Mouse (Mus musculus) ovary, postnatal 36 days (tissue): Measurements from ENCODE around the gene Tpo.

Source experiments
- DNase-seq: peaks from one replicate; pipeline ENCODE4 v3.0.0; 2022; ENCODE audit warnings: low spot score, mixed read lengths

Gene Tpo

GRCm38 (mm10) chr12:30132524-30132923 lies at the start of gene Tpo:
Gene Tpo, minus strand, starts transcription at chr12:30132624.
- no peak for DNase-seq

DNA sequence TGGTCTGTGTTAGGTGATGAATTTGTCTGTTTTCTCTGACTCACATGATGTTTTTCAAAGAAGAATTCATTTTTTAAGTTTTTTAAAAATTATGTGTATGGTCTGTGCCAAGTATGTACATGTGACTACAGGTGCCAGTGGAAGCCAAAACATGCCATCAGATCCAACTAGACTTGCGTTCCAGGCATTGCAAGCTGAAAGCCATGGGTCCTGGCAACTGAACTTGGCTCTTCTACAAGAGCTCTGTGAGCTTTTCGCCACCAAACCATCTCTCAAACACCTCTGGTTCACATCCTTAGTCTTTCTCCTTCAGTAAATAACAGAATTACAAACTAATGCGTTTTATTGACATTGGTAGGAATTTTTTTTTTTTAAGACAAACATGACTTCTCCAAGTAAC lies 49.3 kb upstream of the Tpo start:
- no peak for DNase-seq

- DNase-seq, result no peak
These were observed 47.2 kb upstream of the Tpo start for GRCm38 (mm10) chr12:30179623-30180022.

DNA sequence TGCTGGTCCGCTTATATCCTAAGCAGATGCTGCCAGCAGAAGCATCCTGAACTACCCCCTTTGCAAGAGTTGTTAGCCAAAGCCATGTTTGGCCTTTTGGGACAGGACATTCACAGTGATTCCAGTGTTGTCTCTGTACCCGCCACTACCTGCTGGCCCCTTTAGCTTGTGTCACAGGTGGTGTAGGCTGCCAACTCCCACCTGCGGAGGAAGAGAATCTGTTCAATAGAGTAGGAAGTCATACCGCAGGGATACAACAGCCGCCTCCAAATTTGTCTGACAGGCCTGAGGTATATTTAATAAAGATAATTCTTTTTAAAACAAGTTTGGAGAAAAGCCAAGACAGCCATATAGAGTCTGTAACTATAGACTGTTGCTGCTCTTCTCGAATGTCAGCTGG lies 45.5 kb upstream of the Tpo start:
- DNase-seq, result no peak

DNA sequence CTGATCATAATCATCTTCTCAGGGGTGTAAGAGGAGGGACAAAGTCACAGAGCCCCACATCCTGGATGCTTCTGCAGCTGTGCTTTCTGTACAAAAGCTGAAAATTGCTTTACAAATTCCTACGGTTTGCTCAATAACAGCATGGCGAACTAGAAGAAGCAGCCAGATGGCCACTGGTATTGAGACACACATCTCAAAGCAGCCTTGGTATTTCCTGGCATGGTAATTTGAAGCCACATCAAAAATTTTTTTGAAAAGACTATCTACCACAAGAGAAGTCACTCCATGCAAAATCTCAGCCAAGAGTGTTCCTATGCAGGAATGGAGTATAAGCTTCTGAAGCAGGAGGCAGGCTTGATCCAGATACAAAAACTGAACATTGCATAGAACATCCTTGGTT lies 45.1 kb upstream of the Tpo start:
- DNase-seq, result no peak

- no peak for DNase-seq
These were observed 36.1 kb upstream of the Tpo start for GRCm38 (mm10) chr12:30168491-30168890.

GRCm38 (mm10) chr12:30164538-30164937 lies 32.1 kb upstream of the Tpo start:
- no peak for DNase-seq

DNA sequence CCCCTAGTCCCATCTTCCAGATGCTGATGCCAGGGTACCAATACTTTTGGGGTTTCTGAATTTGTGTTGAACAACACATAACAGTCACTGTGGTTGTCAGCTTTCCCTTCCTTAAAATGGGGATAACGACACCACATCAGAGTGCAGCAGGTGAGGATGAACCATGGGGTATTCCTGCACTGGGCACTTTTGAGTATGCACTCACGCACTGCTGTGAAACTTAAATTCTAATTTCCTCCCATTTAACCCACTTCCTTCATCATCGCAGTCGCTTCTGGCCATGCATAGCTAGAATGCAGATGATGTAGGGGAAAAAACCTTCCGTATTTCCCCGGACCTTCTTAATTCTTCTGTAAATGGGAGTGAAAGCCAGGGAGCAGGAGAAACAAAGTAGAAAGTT lies 31.6 kb upstream of the Tpo start:
- no peak for DNase-seq

DNA sequence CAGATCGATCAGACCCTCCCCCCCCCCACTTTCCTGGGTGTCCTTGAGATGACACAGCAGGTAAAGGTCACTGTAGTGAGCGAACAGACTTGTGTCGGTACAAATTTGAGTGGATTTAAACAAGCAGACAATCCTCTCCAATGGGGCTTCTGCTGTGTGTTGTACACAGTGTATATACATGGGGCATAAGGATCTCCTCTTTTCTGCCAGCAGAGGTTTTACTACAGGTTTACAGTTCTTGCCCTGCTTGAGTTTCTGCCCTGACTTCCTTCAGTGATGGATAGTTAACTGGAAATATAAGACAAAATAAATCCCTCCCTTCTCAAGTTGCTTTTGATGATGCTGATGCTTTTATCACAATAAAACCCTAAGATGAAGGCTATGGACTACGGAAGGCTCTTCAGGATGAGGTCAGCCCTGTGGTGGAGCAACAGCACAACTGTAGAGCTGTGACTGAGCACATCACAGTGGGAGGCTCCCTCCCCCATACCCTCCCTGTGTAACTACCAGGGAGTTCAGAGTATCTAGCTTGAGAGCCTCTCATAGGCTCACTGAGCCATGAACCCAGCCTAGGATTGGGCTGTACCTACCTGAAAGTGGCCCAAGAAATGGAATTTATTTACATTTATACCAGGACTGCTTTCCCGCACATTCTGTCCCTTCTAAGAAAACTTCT lies 29.4 kb upstream of the Tpo start:
- no peak for DNase-seq

GRCm38 (mm10) chr12:30160475-30160874 lies 28.1 kb upstream of the Tpo start:
- DNase-seq, result peak; percentile 45

GRCm38 (mm10) chr12:30159788-30160187 lies 27.4 kb upstream of the Tpo start:
- no peak for DNase-seq

DNA sequence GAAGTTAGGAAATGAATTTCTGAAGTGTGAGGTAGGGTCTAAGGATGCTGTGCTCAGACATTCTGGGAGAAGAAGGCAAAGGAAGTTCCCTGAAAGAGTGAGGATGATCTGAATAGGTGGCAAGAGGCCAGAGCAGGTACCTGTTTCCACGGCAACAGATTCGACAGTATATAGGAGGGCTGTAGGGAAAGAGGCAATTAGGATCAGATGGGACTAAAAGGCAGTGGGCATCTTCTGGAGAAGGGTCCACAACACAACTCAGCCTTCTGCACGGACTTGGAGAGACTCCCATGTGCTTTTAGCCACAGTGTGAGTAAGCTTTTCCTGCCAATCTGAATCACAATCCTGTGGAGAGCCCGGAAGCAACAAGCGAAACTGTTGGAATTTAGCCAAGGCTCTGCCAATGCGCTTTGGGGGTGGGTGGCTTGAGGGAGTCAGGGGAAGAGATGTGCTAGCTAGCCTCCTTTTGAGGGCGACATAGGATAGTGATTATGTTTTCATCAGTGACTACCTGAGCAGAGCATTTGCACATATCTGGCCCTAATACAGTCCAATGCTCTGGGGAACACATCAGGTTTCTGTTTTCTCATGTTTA lies 21.8 kb upstream of the Tpo start:
- no peak for DNase-seq

GRCm38 (mm10) chr12:30142085-30142484 lies 9.7 kb upstream of the Tpo start:
- peak; percentile 15 for DNase-seq

DNA sequence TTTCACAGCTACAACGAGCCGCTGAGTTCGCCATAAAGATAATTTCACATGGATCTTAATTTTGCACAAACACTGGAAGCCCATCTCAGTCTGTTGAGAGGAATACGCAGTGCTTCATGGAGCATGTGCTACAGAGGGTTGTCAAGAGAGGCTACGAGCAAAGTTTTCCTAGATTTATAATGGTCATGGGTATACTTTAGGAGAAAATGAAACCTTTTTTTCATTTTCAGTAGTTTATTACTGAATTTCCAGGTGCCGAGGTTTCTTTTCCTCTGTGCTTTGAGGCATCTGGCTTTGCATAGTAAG lies 3.1 kb downstream of the Tpo start:
- DNase-seq, result no peak

- peak; percentile 28 for DNase-seq
These were observed 3.6 kb downstream of the Tpo start for GRCm38 (mm10) chr12:30128561-30129410.

- no peak for DNase-seq
These were observed 10.1 kb downstream of the Tpo start for GRCm38 (mm10) chr12:30122347-30122746.

GRCm38 (mm10) chr12:30112271-30112670 lies 20.2 kb downstream of the Tpo start:
- no peak for DNase-seq

- DNase-seq, result no peak
These were observed 22.5 kb downstream of the Tpo start for GRCm38 (mm10) chr12:30109646-30110605.

DNA sequence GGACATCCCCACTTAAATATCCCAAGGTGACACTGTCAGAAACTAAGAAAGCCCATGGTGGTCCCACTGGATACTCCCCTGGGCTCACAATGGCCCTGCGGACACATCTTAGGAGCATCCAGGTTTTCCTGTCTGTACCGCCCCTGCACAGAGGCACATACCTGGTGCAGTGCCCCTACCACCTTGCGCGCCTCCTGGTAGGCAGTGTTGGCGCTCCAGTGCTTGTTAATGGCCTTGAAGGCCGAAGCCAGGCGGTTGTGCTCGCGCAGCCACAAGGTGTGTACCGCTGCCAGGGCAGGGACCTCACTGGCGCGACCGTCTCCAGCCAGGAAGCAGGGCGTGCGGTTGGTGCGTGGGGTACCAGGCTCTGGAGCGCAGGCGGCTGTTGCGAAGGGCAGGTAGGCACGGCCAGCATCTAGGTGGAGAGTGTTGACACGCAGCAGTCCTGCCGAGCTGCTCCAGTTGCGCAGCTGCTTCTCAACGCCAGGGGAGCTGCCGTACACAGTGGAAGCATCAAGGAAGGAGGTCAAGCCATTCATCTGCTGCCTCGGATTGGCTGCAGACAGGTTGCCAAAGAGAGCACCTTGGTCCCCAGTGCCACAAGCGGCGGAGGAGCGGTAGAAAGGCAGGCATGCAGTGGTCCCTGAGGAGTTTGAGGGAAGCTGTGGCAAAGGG lies 29.4 kb downstream of the Tpo start:
- peak; percentile 8 for DNase-seq

- no peak for DNase-seq
These were observed 40.3 kb downstream of the Tpo start for GRCm38 (mm10) chr12:30092081-30092480.

DNA sequence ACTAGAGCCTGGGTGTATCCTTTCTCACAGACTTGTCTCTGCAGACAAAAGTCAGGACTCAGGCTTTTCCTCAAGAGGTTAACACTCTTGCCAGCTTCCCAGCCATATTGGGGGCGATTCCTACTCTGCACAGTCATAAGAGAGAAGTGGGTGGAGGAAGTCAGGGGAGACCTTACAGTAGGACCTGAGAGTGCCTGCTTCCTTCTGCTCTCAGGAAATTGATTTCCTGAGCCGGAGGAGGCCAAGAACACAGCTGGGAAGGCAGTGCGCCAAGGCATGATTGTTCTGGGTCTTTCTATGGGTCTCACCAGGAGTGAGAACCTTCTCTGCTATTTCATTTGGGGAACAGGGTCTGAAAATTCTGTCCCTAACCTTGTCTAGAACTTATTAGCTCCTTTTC lies 48.5 kb downstream of the Tpo start:
- DNase-seq, result no peak

DNA sequence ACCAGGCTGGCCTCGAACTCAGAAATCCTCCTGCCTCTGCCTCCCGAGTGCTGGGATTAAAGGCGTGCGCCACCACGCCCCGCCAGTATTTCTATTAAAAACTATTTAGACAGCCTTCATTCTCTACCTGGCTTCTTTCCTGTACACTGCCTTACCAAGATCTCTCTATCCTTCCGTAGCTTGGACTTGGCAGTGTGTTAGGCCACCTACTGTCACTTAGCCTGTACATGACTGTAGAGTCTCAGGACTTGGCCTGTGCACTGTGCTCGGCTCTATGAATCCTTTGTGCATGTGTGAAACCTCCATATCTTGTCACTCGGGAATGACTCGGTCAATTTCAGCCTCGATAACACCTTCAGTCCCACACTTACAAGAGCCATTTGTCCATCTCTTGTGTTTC lies 55.4 kb downstream of the Tpo start:
- DNase-seq, result no peak
